Comparison of ENCODE assay signal across 20 mouse cellular contexts in genomic region chr11:28782486-28782885, GRCm38 (mm10).
"Had no signal": no experiment of that assay in that cellular context is flagged by ENCODE, and none has a peak within 500 bp of the region (broad histone marks: within the 10 kb centered on the region; RNA-seq: fewer than 3 reads in every experiment).

No protein-coding gene starts in this region.

- DNase-seq: kidney, postnatal 14 days; kidney, postnatal 4 days; liver; lung, adult 18-20 months; lung, postnatal 10 days; lung, postnatal 36 days; retina, postnatal 1 day; thymus, adult 18-20 months; thymus, postnatal 36 days had no signal

- H3K36me3 ChIP-seq: limb, embryonic 10.5 days; limb, embryonic 13.5 days; liver, embryonic 12.5 days; liver, embryonic 15.5 days; lung, embryonic 15.5 days; midbrain, embryonic 10.5 days; midbrain, embryonic 13.5 days; neural tube, embryonic 13.5 days had no signal

- H3K4me1 ChIP-seq: limb, embryonic 13.5 days; liver, embryonic 12.5 days; liver, embryonic 15.5 days; lung, embryonic 15.5 days; megakaryocyte, embryonic 14.5 days; midbrain, embryonic 10.5 days; midbrain, embryonic 13.5 days; neural tube, embryonic 13.5 days had no signal

- H3K27ac ChIP-seq: limb, embryonic 10.5 days; limb, embryonic 13.5 days; liver, embryonic 12.5 days; liver, embryonic 15.5 days; lung, embryonic 15.5 days; midbrain, embryonic 10.5 days; midbrain, embryonic 13.5 days; neural tube, embryonic 13.5 days had no signal

- ATAC-seq: liver, embryonic 12.5 days; midbrain, embryonic 13.5 days; midbrain, embryonic 16.5 days had no signal

- H3K27me3 ChIP-seq: limb, embryonic 13.5 days; liver, embryonic 12.5 days; liver, embryonic 15.5 days; lung, embryonic 15.5 days; megakaryocyte, embryonic 14.5 days; midbrain, embryonic 13.5 days; neural tube, embryonic 13.5 days had no signal

- H3K4me3 ChIP-seq: limb, embryonic 10.5 days; limb, embryonic 13.5 days; liver, embryonic 12.5 days; liver, embryonic 15.5 days; lung, embryonic 15.5 days; megakaryocyte, embryonic 14.5 days; midbrain, embryonic 10.5 days; midbrain, embryonic 13.5 days; myocyte; neural tube, embryonic 13.5 days had no signal

- H3K9me3 ChIP-seq: limb, embryonic 10.5 days; limb, embryonic 13.5 days; liver, embryonic 12.5 days; liver, embryonic 15.5 days; lung, embryonic 15.5 days; midbrain, embryonic 10.5 days; midbrain, embryonic 13.5 days; neural tube, embryonic 13.5 days had no signal
